Mouse (Mus musculus) common myeloid progenitor, adult 5-6 weeks (primary cell): Measurements from ENCODE around the gene Cdt1. TPM values are rescaled to one million over a fixed set of nuclear protein-coding genes. Genes with fewer than 3 reads are reported as not detected.
"Not testable (repeated sequence)": the region's sequence is repeated elsewhere in the genome, so short reads cannot be mapped to it uniquely, and the experiment has no call there.

ENCODE experiments used
- ATAC-seq: replicated peaks from 2 replicates; pipeline ENCODE4 v1.8.0; 2016; ENCODE audit warnings: low read depth, mild to moderate bottlenecking, moderate TSS enrichment, inconsistent platforms; ENCODE audit not compliant: poor library complexity, severe bottlenecking
- total RNA-seq: library from RNA; stranded (forward); fragments of 200-1000, 187-1606 nt; gene quantifications from 2 replicates; pipeline ENCODE4 v1.2.3, GENCODE M21; 2017

Gene Cdt1
- total RNA-seq, 1 experiment from 2014 or later = 53.3 TPM

DNA sequence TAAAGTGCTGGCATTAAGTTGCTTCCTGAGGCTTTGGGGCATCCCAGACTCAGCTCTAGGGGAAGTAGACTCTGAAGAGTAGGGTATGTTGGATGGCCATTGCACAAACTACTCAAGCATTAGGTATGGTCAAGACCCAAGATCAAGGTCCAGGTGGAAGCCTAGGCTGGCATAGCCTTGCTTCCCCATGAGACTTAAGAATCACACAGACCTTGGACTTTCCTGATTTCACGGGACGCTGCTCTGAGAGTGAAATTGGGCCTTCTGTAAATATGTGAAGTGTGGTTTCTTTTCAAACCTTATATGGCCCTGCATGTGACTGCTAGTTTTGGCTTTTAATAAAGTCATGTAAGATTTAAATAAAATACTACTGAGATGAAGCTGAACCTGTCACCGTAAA is 4.9 kb downstream of the Cdt1 start:
- no peak for ATAC-seq

DNA sequence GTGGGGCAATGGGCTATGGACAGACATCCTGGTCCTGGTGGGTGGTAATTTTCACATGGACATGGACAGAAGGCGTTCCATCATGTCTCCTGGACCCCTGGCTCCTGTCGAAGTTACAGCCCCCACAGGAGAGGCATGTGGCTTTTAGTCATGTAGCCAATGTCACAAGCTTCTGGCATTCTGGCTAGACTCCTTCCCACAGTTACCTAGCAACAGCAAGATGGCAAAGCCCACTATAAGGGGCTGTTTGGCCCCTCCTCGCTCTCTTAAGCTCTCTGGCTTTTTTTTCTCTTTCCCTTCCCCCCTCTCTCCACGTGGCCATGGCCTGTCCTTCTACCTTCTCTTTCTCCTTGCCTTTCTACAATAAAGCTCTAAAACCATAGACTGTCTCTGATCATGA is 5.4 kb downstream of the Cdt1 start:
- ATAC-seq = not testable (repeated sequence)

DNA sequence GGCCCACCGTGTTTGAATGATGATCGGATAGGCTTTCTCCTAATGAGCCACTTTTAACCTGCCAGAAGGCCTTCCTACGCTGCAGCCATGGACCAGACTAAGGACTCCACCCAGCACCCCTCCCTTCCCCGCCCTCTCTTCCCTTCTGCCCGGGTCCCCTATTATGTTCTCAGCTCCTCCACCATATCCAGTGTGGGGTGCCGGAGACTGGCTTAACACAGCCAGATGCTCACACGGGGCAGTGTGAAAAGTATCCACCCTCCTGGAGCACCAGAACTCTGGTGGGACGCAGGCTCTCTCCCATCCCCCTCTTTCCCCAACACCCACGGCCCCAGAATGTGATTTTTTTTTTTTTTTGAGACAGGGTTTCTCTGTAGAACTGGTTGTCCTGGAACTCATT is 5.8 kb downstream of the Cdt1 start:
- no peak for ATAC-seq

DNA sequence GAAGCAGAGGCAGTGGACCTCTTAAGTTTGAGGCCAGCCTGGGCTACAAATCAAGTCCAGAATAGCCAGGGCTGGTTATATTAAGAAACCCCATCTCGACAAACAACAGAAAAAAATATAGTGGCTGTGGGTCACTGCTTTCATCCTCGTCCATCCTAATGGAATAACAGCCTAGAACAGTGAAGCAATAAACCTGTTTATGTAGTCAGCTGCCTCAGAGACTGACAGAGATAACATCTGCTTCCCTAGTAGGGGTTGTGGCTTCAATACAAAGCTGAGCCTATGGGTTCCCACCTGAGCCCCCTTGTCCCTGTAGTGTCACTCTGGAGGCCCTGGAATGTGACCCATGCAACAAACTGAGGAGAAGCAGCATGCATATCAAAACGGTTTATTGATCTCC is 6.4 kb downstream of the Cdt1 start:
- ATAC-seq = no peak

DNA sequence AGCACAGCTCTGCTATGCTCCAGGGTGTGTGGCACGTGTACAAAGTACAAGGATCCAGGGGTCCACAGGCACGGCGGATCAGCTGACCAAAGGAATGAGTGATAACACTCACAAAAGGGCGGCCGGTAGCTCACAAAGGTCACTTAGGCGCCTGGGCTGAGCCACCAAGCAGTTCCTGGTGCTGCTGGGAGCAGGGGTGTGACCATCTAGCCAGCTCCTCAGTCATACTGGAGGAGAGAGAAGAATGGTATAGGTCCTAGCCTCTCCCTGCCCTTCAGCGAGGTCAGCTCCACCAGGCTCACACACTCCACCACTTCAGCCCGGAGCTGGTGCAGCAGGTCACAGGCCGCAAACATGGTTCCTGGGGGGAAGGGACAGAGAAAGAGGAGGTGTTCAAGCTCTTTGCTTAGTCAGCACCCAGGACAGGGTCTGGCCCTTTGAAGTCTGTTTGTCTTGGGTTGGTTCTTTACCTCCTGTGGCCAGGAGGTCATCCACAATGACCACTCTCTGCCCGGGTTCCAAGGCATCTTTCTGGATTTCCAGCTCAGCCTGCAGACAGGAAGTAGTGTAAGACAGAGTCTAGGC is 6.9 kb downstream of the Cdt1 start:
- ATAC-seq = no peak

DNA sequence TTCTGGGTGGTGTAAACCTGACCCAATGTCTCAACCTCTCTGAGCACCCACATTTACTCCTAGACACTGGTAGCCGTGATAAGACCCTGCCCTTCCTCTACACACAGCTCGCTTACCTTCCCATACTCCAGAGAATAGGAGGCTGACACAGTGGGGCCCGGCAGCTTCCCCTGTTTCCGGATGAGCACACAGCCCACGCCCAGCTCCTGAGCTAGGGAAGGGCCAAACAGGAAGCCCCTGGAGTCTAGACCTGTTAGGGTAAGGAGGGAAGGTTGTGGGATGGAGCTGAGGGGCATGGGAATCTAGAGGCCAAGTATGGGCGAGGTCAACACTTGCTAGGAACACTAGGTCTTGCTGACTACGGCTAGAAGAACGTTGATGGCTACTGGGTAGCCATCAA is 7.5 kb downstream of the Cdt1 start:
- ATAC-seq = no peak

DNA sequence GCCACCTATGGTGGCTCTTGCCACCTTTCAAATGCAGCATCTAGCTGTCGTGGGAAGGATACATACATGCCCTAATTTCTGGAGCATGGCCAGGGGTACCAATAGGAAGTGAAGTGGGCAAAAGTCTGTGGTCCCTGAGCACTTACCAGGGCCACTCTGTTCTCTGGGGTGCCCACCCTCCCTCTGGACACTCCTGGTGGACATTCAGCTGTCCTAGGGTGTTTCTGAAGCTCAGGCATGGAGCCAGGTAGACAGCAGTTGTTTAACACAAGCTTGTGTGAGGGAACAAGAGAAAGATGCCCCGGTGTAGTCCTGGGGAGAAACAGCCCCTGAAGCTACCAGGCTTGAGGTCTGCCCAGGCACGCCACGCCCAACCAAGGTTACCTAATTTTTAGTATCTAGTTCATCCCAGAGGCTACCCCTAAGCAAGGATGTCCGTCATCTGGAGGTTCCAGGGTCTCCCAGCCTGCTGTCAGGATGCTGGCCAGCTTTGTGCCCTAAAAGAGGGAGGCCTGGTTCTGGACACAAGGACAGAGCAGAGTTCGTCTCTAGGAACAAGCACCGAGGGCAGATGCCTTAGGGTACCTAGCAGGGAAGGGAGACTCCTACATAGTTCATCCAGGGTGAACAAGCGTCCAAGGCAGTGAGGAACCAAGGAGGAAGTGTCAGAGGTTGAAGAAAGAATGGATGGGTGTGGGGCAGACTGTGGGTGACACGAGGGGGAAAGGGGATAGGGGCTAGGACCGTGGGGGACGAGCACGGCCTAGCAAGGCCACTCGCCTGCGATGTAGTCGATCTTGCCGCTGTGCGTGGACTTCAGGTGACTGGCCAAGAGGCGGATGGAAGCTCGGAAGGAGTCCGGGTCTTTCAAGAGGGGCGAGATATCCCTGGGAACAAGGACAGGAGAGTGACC is 8.2 kb downstream of the Cdt1 start:
- no peak for ATAC-seq

DNA sequence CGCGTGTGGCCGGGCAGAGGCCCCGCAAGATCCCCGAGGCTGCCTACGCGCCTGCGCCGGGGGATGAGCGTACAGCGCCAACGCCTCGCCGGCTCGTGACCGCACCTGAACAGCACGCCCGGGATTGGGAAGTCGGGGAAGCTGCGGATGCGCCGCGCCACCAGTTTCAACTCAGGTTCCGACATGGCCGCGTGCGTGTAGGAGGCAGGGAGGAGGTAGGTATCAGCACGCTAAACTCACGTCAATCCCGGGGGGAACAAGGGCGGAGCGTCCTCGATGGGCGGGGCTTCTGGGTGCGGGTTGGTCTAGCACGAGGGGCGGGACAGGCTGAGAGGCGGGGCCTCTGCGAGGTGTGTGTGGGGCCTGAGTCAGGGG is 8.8 kb downstream of the Cdt1 start, which contains the start of gene Aprt:
Aprt (minus strand) TSS at position 262 of the 375 bp plus-strand sequence.
- peak; percentile 96 for ATAC-seq

DNA sequence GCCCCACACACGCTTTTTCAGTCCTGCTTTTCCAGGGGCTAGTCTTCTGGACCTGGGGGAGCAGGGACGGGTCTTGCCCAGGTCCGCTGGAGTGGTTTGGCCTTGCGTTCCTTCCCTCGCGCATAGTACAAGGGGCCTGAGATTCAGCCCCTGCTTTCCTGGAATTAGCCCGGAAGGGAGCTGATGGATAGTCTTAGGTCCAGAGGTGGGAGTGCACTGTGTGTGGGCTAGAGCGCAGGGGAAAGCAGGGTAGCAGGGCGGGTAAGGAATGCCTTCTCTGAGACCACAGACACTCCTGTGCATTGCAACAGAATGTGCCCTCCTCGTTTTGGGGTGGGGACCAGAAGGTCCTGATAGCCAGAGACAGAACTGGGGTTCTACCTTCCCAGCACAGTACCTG is 9.3 kb downstream of the Cdt1 start:
- no peak for ATAC-seq

DNA sequence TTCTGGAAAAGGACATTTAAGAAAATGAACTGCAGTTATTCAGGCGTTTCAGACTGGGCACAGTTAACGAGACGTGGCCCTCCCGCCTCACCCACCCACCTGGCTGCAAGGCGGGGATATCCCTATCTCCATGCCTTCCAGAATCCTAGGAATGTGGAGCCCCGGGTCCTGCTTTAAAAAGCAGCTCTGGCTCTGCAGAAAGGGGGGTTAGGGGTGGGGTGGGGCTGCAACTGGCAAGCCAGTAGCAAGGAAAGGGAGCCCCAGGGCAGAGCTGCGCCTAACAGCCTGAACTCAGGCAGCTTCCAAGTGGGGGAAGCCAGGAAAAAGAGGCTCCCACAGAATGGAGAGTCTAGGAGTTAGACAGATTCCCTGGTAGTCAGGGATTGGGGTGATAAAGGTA is 11.4 kb downstream of the Cdt1 start:
- ATAC-seq = no peak

DNA sequence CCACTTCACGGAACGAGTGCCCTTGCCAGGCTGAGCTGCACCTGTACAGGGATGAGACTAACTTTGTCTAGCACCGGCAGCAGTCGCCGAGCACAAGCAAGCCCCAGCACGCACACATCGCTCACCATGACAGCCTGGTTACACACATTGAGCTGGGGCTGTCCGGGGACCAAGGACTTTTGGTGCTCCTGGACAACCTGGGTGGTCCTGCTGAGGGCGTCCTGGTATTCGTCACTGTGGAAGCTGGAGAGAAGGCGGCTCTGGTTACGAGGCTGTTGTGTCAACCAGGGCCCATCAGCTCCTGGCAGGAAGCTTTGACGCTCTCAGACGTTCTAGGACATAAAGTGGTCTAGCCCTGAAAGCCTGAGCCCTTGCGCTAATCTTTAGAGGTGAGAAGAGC is 13.1 kb downstream of the Cdt1 start:
- no peak for ATAC-seq

DNA sequence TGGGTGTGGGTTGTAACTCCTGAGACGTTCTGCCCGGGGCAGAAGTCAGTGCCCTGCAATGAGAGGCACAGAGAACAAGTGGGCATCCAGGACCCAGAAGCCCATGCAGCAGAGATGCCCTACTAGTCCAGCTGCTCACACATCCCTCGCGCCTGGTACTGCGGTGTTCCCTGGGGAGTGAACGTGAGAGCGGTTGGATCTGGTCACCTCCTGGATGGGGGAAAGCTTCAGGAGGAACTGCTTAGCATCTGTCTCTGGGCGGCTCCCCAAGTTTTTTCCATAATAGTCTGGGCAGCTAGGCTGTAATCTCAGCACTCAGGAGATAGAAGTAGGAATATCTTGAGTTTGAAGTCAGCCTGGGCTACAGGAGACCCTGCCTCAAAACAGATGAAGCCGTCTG is 17.2 kb downstream of the Cdt1 start:
- no peak for ATAC-seq

DNA sequence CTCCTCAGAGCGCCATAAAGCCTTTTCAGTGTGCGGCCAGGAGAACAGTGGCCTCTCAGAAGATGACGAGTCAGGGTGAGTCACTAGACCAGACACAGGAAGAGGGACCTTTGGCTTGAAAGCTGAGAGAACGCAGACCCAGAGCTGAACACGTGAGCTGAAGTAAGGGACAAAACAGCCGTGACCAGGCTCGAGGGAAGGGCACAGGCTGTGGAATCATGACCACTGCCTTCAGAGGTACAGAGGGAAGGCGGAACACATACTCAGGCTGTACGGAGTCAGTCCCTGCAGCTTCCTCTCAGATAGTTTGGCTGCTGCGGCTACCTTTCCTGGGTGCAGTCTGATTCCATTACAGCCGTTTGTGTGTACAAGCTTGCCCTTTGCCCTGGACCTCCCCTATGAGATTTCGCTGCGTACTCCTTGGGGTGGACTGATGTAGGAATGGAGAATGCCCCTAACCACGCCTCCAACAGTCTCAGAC is 17.6 kb downstream of the Cdt1 start:
- ATAC-seq = no peak

DNA sequence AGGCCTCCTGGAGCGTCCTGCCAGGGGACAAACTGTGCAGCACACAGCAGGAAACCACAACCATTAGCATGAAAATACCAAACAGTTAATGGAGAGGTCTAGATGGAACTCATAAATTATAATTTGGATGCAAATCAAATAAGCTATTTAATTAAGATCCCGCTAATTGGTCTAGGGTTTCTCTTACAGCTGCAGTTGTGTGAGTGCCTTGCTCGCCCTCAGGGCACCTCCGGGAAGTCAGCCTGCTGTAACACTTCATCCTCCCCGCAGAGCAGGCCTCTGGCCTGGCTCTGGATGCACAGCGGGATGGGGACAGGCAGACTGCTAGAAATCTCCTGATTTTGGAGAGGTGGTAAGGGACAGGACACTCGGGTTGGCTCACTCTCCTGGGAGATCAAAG is 18.4 kb downstream of the Cdt1 start:
- ATAC-seq = no peak

DNA sequence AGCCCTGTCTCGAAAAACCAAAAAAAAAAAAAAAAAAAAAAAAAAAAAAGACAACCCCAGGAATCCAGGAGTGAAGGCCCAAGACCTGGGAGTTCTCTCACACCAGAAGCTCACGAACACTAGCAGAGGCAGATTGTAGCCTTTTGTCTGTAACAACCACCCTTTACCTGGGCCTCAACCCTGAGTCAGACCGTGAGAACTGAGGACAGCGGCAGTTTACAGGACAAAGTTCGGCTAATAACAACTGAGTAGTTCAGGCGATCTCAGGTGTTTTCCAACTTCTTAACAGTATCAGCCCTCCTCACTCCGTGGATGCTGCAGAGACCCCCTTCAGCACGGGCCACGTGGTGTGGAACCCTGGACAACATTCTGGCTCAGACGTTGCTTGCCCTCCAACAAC is 18.9 kb downstream of the Cdt1 start:
- no peak for ATAC-seq

DNA sequence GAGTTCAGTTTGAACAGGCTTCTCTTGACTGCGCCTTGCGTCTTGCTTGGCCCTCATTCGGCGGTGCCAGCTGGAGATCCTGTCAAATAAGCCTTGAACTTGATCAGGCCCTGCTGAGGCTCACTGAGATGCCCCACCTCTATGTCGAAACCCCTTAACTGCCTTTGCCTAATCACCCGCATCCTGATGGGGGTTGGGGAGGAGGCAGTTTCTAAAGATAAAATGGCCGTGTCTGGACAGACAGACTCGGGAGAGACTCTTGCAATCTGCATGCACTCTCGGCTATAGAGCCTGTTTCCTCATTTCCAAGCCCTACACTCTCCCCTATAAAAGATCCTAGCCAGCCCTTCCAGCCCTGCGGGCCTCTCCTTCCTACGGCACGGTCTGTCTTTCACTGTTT is 25.4 kb downstream of the Cdt1 start:
- ATAC-seq = peak; percentile 44

DNA sequence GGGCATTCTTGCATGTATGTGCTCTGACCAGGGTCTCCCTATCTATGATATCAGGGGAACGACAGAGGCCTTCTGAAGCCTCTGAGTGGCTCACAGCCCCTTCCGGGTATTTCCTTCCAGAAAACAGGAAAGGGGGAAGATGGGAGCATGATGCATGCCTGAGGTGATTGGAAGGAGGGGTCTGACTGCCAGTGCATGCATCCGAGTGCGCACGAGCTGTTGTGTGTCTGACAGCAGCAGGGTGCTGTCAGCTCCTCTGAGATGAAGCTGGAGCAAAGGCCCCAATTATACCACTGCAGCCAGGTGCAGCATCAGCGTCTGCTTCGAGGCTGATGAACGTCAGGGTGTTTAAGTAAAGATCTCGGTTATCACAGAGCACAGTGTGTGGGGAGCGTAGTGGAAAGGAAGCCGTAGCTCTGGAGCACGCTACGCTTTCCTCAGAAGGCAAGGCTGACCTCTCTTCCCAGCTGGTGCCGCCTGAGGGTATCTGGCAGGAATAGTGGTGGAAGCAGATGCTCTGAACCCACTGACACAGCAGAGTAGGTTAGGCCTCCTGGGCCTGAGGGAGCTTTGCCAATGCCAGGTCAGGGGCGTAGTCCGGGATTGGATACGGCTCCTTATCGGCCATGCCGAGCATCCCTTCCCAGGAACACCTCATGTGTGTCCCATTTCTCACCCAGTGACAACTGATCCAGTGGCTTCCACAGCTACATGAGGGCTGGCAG is 26.1 kb downstream of the Cdt1 start:
- no peak for ATAC-seq

DNA sequence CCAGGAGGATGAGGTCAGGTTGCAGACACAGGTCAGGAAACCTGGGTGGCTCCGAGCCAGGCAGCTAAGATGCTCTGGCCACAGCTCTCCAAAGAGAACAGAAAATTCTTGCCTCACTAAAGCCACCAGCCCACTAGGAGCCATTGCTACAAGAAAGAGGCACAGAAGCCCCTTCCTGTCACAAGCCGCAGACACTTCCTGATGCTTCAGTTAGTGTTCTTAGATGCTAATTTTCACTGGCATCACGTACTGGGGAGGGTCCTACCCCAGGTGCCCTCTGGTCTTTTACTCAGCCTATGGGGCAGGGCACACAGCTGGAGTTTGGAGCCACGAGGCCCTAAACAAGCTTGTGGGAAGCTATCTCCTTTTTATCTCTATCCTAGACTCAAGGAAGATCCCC is 28.2 kb downstream of the Cdt1 start:
- ATAC-seq = peak; percentile 31

DNA sequence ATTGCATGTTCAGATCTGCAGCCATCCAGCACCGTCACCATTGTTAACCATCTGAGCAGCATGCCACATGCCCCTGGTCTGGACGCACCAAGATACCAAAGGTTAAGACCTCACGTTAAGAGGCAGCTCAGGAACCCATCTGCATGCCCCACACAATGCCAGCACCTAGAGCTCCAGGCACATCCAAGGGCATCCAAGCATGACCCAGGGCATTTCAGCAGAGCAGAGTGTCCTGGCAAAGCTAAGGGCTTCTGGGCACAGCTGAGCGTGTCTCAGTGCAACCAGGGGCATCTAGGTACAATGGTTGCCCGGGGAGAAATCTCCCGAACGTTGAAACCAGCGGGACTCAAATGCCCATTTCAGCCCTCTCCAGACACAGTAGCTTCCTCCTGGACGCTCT is 32.9 kb downstream of the Cdt1 start:
- no peak for ATAC-seq

DNA sequence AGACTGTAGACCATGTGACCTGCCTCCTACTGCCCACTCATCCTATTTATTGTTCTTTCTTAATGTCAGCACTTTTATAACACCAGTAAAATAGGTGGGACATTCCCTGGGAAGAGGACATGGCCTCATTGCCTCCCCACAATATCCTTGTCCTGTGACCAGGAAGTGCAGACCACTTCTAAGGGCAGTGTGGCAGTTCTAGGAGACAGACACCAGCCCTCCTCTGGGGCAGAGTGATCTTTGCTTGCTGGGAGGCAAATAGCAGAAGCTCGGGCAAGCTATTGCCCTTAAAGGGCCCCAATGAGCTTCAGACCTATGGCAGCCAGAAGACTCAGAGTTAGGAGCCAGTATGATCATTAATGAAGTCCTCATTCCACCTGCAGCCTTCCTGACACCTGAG is 36.8 kb downstream of the Cdt1 start:
- ATAC-seq = no peak

DNA sequence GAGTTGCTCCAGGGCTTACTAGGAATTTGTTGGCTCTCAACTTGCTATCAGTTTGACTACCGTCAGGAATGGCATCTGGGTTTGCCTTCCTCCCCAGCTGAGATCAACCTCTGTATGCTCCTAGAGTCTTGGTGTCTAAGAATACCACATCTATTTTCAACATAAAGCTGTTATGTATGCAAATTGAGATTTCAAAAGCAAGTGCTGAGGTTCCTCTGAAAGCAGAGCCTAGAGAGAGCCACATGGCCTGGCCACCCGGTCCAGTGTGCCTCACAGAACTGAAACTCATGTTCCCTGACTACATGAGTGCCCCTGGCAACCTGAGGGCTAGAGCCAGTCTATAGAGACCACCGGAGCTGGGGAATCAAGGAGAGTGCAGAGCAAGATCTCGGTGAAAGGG is 37.6 kb downstream of the Cdt1 start:
- 0 out of 2 replicates have a peak, but pooled peaks have one; percentile 11 for ATAC-seq
